Mouse (Mus musculus) fat pad, adult 2 months (tissue): ENCODE data around the gene Rbm25.
A peak's percentile ranks its signal among the peaks of the same experiment; 100 is the strongest.
"Not testable (repeated sequence)": the region's sequence is repeated elsewhere in the genome, so short reads cannot be mapped to it uniquely, and the experiment has no call there.

Source experiments
- DNase-seq: peaks from one replicate; pipeline ENCODE4 v3.0.0-alpha.2; 2011; ENCODE audit warnings: low read depth, low spot score; ENCODE audit errors: extremely low read depth

Rbm25 gene

GRCm38 (mm10) chr12:83630936-83631335 lies at the start of gene Rbm25:
TSS of gene Rbm25 (plus strand) at chr12:83631236.
- DNase-seq, result not testable (repeated sequence)

GRCm38 (mm10) chr12:83582106-83582505 lies 48.9 kb upstream of the Rbm25 start:
- DNase-seq, result no peak

- DNase-seq, result no peak
Observed at GRCm38 (mm10) chr12:83582747-83583146, 48.3 kb upstream of the Rbm25 start.

- DNase-seq, result no peak
Observed at GRCm38 (mm10) chr12:83586628-83587027, 44.4 kb upstream of the Rbm25 start.

GRCm38 (mm10) chr12:83591754-83592501 lies 39.1 kb upstream of the Rbm25 start:
- peak; percentile 23 for DNase-seq

GRCm38 (mm10) chr12:83594454-83595040 lies 36.5 kb upstream of the Rbm25 start:
- DNase-seq, result no peak

GRCm38 (mm10) chr12:83596191-83596954 lies 34.7 kb upstream of the Rbm25 start:
- no peak for DNase-seq

- DNase-seq, result peak; percentile 88
Observed at GRCm38 (mm10) chr12:83597025-83597501, 34.0 kb upstream of the Rbm25 start, which contains the start of gene Zfyve1. TSS of gene Zfyve1 (minus strand) at chr12:83597222.

GRCm38 (mm10) chr12:83597881-83598280 lies 33.2 kb upstream of the Rbm25 start:
- no peak for DNase-seq

- no peak for DNase-seq
Observed at GRCm38 (mm10) chr12:83602285-83602684, 28.8 kb upstream of the Rbm25 start.

- DNase-seq, result not testable (repeated sequence)
Observed at GRCm38 (mm10) chr12:83606411-83606810, 24.6 kb upstream of the Rbm25 start.

- no peak for DNase-seq
Observed at GRCm38 (mm10) chr12:83617261-83617660, 13.8 kb upstream of the Rbm25 start.

- no peak for DNase-seq
Observed at GRCm38 (mm10) chr12:83618981-83619380, 12.1 kb upstream of the Rbm25 start.

- not testable (repeated sequence) for DNase-seq
Observed at GRCm38 (mm10) chr12:83620694-83621093, 10.3 kb upstream of the Rbm25 start.

GRCm38 (mm10) chr12:83622031-83622755 lies 8.8 kb upstream of the Rbm25 start:
- no peak for DNase-seq

- no peak for DNase-seq
Observed at GRCm38 (mm10) chr12:83624321-83624720, 6.7 kb upstream of the Rbm25 start.

- peak; percentile 89 for DNase-seq
Observed at GRCm38 (mm10) chr12:83631743-83632679, 975 bp downstream of the Rbm25 start.

- no peak for DNase-seq
Observed at GRCm38 (mm10) chr12:83632680-83633025, 1.6 kb downstream of the Rbm25 start.

GRCm38 (mm10) chr12:83633807-83634206 lies 2.8 kb downstream of the Rbm25 start:
- no peak for DNase-seq

GRCm38 (mm10) chr12:83641233-83641632 lies 10.2 kb downstream of the Rbm25 start:
- no peak for DNase-seq
